Mouse (Mus musculus): ENCODE measurements around the gene Prx.
A peak's percentile ranks its signal among the peaks of the same experiment; 100 is the strongest.

Gene Prx

DNA sequence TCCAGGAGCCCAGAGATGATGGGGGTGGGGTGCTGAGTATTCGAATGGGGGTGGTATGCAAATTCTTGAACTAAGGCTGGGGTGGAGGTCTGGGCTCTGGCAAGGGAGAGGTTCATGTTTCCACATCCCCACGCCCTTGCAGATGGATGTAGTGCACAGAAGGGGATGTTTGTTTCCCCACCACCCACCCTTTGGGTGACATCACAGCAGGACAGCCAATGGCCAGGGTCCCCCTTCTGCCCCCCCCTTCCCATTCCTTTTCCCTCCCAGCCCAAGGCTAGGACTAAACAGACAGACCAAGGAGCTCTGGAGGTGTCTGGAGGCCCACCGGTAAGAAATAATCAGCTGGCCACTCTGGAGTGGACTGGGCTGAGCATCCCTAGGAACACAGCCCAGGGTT is at the start of gene Prx:
TSS of gene Prx (plus strand) at position 289 of the 400 bp plus-strand sequence.
- no peak for DNase-seq (ENCODE audit: low spot score in 2 of 2)

DNA sequence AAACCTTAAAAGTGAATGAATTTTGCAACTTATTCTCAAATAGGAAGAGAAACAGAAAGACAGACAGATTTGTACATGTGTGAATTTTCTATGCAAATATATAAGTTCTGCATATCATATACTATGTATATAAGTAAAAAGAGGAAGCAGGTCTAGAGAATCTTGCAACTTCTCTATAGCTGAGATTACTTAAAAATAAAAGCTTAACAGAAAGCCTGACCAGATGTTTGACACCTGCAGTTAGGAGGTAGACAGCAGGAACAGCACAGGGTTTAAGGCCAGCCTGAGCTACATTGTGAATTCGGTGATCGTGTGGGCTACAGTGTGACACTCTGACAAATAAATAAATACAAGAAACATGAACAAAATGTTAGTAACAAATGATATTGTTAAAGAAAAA is 47.8 kb upstream of the Prx start:
- DNase-seq (ENCODE audit: low spot score in 2 of 2) = no peak

DNA sequence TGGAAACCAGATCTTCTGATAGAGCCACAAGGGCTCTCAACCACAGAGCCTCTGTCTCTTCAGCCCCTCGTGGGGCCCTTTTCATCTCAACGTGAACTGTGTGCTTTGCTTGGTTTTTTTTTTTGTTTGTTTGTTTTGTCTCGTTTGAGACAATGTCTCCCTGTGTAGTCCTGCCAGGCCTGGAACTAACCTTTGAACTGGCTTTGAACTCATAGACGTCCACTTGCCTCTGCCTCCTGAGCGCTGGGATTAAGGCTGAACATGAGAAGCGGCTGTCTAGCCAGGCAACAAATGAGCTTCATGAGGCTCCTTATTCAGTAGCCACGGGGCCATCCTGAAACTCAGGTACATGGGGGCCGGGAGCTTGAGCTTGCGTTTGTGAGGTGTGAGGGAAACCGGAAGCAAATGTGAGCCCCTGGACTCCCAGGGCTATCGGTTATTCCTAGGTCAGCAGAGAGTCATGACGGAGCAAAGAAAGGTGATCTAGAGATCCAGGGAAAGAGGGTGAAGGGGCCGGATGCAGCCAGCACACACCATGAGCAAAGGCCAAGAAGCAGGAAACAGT is 46.8 kb upstream of the Prx start:
- DNase-seq (ENCODE audit: low spot score in 2 of 2) = no peak

DNA sequence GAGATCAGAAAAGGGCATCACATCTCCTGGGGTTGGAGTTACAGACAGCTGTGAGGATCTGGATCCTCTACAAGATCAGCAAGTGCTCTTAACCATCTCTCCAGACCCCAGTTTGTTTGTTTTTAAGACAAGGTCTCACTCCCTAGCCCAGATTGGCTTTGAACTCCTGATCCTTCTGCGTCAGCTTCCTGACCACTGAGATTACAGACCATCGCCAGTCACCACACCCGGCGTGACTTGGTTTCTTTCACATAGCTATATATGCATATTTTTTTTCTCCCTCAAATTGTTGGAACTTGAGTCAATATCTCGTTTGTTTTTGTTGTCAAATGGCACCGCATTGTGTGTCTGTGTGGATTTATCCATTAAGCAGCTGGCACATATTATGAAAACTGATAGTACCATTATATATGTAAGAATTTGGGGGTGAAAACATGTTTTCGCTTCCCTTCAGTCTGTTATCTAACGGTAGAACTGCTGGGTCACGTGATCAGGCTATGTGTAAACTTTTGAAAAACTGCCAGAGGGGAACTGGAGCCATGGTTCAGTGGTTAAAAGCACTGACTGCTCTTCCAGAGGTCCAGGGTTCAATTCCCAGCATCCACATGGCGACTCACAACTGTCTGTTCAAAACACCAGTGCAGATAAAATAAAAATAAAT is 44.5 kb upstream of the Prx start:
- DNase-seq (ENCODE audit: low spot score in 2 of 2) = no peak

DNA sequence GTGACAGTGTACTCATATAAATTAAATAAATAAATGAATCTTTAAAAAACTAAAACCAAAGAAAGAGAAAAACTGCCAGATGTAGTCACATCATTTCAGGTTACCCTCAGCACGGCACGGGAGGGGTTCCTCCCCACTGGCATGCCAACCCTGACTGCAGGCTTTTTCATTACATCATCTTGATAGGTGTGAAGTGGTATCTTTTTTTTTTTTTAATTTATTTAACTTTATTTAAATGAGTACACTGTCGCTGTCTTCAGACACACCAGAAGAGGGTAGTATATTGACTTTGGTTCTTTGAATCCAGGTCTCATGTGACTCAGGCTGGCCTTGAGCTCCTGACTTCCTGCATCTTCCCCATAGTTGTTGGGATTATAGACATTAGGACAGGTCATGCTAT is 43.9 kb upstream of the Prx start:
- no peak for DNase-seq (ENCODE audit: low spot score in 2 of 2)

DNA sequence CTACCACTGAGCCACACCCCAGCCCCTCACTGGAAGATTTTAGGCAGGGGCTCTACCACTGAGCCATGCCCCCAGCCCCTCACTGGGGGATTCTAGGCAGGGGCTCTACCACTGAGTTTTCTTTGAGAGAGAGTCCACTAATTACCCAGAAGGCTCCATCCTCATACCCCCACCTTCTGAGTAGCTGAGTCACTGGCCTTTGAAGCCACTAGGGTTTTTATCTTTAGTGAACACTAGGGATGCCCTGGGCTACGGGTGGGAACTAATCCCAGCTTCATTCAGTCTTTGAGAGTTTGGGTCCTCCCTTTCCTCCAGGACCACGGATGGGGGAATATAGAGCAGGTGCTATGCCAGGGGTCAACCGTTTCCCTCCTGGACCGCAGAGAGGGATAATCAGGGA is 40.5 kb upstream of the Prx start:
- no peak for DNase-seq (ENCODE audit: low spot score in 2 of 2)

DNA sequence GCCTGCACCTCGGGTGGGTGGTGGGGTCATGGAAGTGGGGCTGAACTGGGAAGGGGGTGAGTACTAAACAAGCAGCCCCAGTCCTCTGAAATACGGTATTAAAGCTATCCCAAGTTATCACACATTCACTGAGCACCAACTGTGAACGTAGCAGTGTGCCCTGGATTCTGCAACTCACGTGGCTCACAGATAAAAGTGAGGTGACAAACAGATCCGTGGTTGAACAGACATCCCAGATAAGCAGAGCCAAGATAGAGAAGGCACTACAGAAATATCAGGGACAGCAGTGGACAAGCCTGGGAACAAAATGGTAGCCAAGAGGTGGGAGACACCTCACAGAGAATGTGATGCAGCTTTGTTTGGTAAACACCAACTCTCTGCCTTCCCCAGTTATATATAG is 39.5 kb upstream of the Prx start:
- DNase-seq (ENCODE audit: low spot score in 2 of 2) = no peak

DNA sequence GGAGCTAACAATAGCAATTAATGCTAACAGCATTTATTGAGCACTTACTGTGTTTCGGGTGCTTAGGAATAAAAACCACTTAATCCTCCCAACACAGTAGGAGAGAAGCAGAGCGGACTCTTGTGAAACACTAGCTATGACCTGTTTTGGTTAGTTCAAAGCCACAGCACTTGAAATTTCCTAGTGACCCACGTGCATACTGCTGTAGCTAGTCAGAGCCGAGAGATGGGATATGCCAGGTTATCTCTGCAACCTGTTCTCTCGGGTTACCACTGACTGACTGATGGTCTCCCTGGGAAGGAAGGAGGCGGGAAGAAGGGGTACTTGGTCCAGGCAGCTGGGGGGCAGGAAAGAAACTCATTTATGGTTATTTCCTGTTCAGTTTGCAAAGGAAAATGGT is 38.6 kb upstream of the Prx start:
- DNase-seq (ENCODE audit: low spot score in 2 of 2) = no peak

DNA sequence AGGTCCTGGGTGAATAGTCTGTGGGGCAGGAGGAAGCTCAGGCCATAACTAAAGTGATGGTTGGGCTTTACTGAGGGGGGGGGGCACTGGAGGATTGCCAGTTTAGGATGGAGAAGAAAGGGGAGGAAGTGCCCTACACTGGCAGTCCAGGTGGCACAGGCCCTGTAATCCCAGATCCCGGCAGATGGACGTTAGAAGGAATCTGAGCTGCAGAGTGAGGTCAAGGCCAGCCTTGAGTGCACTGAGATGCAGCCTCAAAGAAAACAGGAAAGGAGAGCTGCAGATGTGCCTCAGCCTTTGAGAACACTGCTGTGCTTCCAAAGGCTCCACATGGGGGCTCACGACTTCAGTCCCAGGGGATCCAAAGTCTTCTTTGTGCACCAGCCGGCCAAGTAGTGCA is 31.5 kb upstream of the Prx start:
- DNase-seq (ENCODE audit: low spot score in 2 of 2) = no peak

DNA sequence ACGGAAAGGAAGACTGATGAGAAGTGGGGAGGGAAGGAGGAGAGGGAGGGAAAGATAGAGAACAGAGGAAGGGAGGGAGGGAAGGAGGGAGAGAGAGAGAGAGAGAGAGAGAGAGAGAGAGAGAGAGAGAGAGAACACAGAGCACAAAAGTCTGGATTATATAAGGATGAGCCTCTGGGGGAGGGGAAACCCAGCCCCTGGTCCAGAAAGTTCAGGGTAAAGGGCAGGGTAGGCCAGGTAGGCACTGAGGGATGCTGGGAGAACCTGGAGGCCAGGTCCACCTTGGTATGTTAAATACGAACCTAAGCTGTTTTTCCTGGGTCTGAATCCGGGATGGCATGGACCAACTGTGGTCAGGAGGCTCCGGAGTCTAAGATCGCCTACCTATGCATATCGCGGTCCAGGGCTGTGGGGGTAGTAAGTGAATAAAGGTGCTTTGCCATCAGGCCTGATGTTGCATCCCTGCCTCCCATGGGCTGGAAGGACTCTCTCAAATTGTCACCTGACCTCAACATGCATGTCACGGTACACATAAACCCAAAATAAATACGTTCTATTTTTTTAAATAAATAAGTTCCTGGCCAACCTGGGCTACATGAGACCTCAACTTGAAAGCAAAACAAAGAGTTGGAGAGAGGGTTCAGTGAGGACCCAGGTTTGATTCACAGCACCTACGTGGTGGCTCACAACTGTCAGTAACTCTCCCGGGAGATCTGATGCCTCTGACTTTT is 27.6 kb upstream of the Prx start:
- DNase-seq (ENCODE audit: low spot score in 2 of 2) = no peak

DNA sequence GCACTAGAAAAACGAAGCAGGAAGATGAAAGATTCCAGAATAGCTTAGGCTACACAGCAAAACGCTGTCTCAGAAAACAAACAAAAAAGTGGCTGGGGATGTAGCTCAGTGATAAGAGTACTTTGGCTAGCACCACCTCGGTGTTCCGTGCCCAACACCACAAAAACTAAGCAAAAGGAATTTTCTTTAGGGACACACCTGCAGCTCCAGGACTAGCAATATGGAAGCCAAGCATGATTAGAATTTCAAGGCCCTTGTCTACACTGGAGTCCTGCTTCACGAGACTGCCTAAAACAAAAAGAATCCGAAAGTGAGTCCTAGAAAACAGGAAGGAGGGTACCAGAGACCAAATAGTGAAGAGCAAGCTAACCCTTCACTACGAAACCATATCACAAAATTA is 26.5 kb upstream of the Prx start:
- no peak for DNase-seq (ENCODE audit: low spot score in 2 of 2)

DNA sequence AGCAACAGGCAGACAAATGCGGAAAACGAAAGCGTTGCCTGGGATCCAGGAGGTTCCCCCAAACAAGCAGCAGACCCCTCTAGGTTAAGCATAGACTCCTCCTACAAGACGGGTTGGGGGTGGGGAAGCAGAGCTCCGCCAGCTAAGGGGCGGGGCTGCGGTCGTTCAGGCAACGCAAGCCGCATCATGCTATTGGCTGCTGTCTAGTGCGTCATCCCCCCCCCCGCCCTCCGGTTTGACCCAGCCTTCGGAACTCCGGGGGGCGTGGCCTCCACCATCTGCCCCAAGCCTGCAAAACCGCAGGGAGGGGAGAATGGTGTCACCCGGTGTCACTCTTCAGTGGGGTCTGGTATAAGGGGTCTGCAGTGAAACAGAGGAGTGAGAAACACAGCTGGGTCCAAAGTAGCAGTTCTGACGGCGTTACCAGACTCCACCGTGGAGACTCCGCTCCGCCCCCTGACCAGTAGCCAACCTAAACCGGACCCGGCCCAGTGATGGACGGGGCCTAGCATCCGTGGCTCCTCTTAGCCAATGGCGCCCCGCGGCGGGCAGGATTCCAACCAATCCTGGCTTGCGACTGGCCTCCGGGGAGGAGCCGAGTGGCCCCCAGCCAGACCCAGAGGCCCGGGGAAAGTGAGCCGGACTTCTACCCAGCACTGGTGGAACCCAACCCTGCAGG is 25.8 kb upstream of the Prx start, which contains the start of gene Sertad3:
TSS of gene Sertad3 (plus strand) at position 613 of the 679 bp plus-strand sequence.
- DNase-seq (ENCODE audit: low spot score in 2 of 2) = peak; percentile 99 to 100

DNA sequence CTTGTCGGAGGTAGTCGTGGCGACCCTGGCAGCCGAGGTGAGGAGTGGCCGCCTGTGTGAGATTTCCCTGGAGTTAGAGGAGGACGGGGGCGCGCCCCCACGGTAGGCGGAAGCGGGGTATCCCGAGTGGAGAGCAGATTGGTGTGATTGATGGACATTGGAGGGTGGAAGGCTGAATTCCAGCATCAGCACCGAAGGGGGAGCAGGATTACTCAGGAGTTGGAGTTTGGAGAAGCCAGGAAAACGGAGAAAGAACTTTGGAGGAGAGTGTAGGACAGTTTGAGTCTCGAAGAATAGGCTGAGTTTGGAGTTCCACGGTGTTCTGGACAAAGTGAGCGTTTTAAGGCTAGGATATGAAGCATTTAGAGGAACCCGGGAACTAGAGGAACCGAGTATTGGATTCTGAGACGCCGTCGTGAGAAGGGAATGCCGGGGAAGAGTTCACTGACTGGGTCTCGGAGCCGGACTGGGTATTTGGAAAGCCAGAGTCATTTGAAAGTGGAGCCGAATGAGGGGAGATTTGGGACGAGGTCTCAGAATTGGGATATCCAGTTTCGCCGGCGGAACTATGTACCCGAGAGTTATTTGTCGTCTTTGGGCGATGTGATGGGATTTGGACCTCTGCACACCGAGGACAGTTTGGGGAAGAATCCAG is 25.2 kb upstream of the Prx start:
- DNase-seq (ENCODE audit: low spot score in 2 of 2) = no peak

DNA sequence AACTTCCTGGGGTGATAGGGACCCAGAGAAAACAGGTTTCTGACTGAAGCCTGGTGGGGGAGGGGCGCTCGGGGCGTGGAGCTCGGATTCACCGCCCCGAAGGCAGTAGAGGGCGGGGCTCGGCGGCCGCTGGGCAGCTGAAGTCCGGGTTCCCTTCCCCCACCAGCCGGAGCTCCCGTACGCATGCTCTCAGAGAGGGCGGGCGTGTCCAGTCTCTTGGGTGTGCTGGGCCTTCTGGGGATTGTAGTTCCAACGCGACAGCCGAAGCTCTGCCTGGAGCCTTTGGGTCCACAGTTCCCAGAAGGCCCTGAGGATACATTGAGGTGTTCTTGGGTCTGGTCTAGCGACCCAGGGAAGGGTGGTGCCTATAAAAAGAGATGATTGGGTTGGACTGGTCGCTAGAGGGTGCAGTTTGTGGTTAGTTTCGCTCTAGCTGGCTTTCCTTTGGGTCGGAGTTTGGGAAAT is 24.6 kb upstream of the Prx start:
- peak; percentile 97 to 98 for DNase-seq (ENCODE audit: low spot score in 2 of 2)

DNA sequence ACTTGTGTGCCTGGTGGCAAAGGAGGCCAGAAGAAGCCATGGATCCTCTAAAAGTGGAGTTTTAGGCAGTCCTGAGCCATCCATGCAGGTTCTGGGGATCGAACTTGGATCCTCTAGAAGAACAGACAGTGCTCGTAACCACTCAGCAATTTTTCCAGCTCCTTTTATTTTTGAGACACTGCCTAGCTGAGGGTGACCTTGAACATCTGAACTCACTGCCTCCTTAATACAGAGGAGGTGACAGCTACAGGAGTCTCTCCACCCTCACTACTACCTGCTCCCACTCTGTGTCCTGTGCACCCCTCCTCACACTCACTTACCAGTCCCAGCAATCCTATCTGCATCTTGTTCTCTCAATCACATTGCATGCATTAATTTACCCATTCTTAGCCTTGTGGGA is 23.5 kb upstream of the Prx start:
- DNase-seq (ENCODE audit: low spot score in 2 of 2) = no peak

DNA sequence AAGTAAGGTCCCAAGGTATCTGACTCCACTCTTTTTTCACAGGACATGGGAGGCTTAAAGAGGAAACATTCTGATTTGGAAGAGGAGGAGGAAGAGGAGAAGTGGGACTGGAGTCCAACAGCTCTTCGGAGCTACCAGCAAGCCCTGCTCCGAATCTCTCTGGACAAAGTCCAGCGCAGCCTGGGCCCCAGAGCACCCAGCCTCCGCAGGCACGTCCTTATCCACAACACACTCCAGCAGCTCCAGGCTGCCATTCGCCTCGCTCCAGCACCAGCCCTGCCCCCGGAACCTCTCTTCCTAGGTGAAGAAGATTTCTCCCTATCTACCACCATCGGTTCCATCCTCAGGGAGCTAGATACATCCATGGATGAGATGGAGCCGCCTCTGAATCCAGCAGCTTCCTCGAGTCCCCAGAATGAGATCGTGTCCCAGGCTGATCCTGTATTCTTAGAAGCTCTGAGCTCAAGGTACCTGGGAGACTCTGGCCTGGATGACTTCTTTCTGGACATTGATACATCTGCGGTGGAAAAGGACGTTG is 23.0 kb upstream of the Prx start:
- DNase-seq (ENCODE audit: low spot score in 2 of 2) = no peak

DNA sequence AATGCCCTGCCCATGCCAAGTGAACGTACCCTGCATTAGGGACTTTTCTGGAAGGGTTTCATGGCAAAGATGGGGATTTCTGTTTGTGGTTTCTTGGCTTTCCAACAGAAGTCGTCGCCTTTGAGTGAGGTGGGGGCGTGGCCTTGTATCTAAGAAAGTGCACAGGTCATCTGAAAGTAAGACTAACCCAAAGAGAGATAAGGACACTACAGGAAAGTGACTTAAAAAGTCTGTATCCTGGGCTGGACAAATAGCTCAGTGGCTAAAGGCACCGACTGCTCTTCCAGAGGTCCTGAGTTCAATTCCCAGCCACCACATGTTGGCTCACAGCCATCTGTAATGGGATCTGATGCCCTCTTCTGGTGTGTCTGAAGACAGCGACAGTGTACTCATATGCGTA is 20.6 kb upstream of the Prx start:
- no peak for DNase-seq (ENCODE audit: low spot score in 2 of 2)

DNA sequence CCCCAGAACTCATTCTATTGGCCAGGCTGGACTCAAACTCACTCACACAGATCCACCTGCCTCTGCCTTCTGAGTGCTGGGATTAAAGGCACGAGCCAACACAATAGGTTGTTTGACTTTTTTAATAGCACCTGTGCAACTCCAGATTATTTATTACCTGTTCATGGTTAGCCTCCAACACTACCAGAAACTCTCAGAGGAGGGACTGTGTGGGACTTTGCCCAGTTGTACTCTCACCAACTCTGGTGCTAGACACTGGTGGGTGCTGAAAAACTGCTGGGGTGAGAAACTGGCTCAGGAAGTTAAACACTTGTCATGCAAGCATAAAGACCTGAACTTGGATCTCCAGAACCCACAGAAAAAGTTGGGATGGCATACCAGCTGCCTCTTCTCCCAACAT is 19.4 kb upstream of the Prx start:
- no peak for DNase-seq (ENCODE audit: low spot score in 2 of 2)

DNA sequence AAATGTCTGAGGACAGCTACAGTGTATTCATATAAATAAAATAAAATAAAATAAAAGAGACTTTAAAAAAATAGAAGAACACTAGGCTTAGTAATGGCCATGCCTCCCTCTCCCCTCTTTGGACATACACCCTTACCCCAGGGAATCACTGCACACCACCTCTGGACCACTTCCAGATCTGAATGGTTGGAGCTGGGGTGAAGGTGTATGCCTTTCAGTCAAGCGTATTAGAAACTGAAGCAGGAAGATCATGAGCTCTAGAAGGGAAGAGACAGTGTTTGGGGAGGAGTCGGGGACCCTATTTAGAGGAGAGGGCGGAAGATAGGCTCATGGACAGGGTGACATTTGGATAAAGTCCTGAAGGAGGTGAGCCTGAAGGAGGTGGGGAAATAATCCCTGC is 18.6 kb upstream of the Prx start:
- no peak for DNase-seq (ENCODE audit: low spot score in 2 of 2)

DNA sequence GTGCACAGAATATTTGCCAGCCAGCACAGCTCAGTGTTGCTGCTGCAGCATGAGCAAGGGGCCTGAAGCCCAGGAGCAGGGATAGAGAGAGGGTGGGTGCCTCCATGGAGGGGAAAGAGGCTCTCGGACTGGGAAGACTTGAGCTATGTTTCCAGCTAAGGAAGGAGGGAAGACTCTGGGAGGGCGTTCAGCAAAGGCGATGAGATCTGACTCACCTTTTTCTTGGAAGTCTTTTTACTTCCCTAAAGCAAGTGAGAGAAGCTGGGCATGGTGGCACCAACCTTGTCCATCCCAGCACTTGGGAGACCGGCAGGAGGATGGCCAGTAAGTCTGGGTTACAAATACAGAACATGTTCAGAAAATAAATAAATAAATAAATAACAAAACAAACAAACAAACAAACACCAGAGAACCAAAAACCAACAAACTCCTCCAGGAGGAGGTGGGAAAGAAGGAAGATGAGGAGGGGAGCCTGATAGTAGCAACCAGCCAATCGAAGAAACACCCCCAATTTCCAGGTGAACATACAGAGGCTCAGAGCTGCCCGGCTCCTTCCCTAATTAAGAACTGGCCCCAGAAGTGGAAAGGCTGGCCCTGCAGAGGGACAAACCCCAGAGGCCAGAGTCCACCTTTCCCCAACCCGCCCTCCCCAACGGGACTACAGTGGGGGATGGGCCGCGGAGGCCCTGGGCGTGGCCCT is 18.0 kb upstream of the Prx start:
- DNase-seq (ENCODE audit: low spot score in 2 of 2) = no peak

DNA sequence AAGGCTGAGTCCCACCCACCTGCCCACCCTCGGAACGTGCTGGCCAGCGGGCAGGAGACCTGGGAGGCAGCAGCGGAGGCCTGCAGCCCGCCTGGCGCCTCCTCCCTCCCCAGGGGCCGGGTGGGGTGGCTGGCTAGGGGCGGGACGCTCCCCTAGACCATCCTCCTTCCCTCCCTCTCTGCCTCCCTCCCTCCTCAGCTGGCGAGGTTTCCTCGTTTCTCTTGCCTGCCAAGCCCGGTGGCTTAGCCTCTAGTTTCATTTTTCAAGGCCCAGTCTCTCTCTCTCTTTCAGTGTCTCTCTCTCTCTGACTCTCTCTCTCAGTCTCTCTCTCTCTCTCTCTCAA is 17.5 kb upstream of the Prx start:
- DNase-seq (ENCODE audit: low spot score in 2 of 2) = peak; percentile 86 to 93
